Mouse (Mus musculus) NIH3T3 (cell line): ENCODE measurements around the gene Rnf157.
"Not testable (repeated sequence)": the region's sequence is repeated elsewhere in the genome, so short reads cannot be mapped to it uniquely, and the experiment has no call there.

Experiments used
- DNase-seq: peaks from one replicate; pipeline ENCODE4 v3.0.0-alpha.2; 2012; ENCODE audit warnings: low read depth

Gene Rnf157

GRCm38 (mm10) chr11:116418194-116418840 lies 5.5 kb upstream of the Rnf157 start:
- DNase-seq: peak; percentile 85

GRCm38 (mm10) chr11:116417054-116417453 lies 4.2 kb upstream of the Rnf157 start:
- no peak for DNase-seq

- DNase-seq: peak; percentile 88
Observed at GRCm38 (mm10) chr11:116416196-116416943, 3.5 kb upstream of the Rnf157 start.

- no peak for DNase-seq
Observed at GRCm38 (mm10) chr11:116413631-116414022, 795 bp upstream of the Rnf157 start.

- peak; percentile 48 for DNase-seq
Observed at GRCm38 (mm10) chr11:116412028-116412827, 604 bp downstream of the Rnf157 start.

- no peak for DNase-seq
Observed at GRCm38 (mm10) chr11:116411582-116411981, 1.2 kb downstream of the Rnf157 start.

GRCm38 (mm10) chr11:116410415-116410814 lies 2.4 kb downstream of the Rnf157 start:
- DNase-seq: not testable (repeated sequence)

GRCm38 (mm10) chr11:116409008-116409407 lies 3.8 kb downstream of the Rnf157 start:
- no peak for DNase-seq

- no peak for DNase-seq
Observed at GRCm38 (mm10) chr11:116406231-116406728, 6.6 kb downstream of the Rnf157 start.

- DNase-seq: no peak
Observed at GRCm38 (mm10) chr11:116405601-116406000, 7.2 kb downstream of the Rnf157 start.

- DNase-seq: no peak
Observed at GRCm38 (mm10) chr11:116400560-116400959, 12.3 kb downstream of the Rnf157 start.

GRCm38 (mm10) chr11:116398348-116398677 lies 14.5 kb downstream of the Rnf157 start:
- no peak for DNase-seq

- DNase-seq: no peak
Observed at GRCm38 (mm10) chr11:116397517-116398347, 15.1 kb downstream of the Rnf157 start.

GRCm38 (mm10) chr11:116396934-116397330 lies 15.9 kb downstream of the Rnf157 start:
- DNase-seq: no peak

- no peak for DNase-seq
Observed at GRCm38 (mm10) chr11:116396276-116396933, 16.4 kb downstream of the Rnf157 start.

GRCm38 (mm10) chr11:116394769-116395168 lies 18.1 kb downstream of the Rnf157 start:
- peak; percentile 46 for DNase-seq

- DNase-seq: peak; percentile 38
Observed at GRCm38 (mm10) chr11:116388841-116389480, 23.9 kb downstream of the Rnf157 start.

GRCm38 (mm10) chr11:116387086-116388071 lies 25.5 kb downstream of the Rnf157 start:
- peak; percentile 65 for DNase-seq

- no peak for DNase-seq
Observed at GRCm38 (mm10) chr11:116385999-116386398, 26.8 kb downstream of the Rnf157 start.
